Mouse (Mus musculus): ENCODE results near the gene Akip1. TPM values are rescaled to one million over a fixed set of nuclear protein-coding genes. Genes with fewer than 3 reads are reported as not detected.
A peak's percentile ranks its signal among the peaks of the same experiment; 100 is the strongest.

The Akip1 gene
- polyA plus RNA-seq, 1 experiment from 2014 or later = 22.2 TPM

GRCm38 (mm10) chr7:109722618-109723017, 19.1 kb downstream of the Akip1 start:
- Histone ChIP-seq H3K4me2 (replicated peaks; ENCODE audit: low read depth, low read length) (no peak overlapping the region), H3K4me1 (replicated peaks; ENCODE audit: control insufficient read depth, insufficient read depth, low read length) (no peaks in the 10 kb centered on the region), H3K27me3 (ENCODE audit: control insufficient read depth, insufficient read depth, low read length) (no peaks in the 10 kb centered on the region), H3K9ac (ENCODE audit: low read depth, low read length) (no peak overlapping the region), H3K9me3 (ENCODE audit: control insufficient read depth, low read length) (no peaks in the 10 kb centered on the region), H3K4me3 (ENCODE audit: low read depth, low read length) (no peak overlapping the region), H3K27ac (ENCODE audit: low read depth, low read length) (no peak overlapping the region), H3K36me3 (ENCODE audit: control insufficient read depth, insufficient read depth, low read length) (no peaks in the 10 kb centered on the region)
- ATAC-seq (ENCODE audit: low FRiP score) (no peak), DNase-seq (ENCODE audit: low spot score) (peak; percentile 22)
- 92% methylated on average over 2 of the region's 2 CpGs for WGBS

- H3K27me3 ChIP-seq (ENCODE audit: control insufficient read depth, insufficient read depth, low read length) = no peaks in the 10 kb centered on the region
- no peak for DNase-seq (ENCODE audit: low spot score)
- H3K27ac ChIP-seq (ENCODE audit: low read depth, low read length) = no peak overlapping the region
- ATAC-seq (ENCODE audit: low FRiP score) = no peak
- WGBS = 93% methylated on average over 8 of the region's 8 CpGs
- no peak overlapping the region for H3K4me2 ChIP-seq (replicated peaks; ENCODE audit: low read depth, low read length)
- no peaks in the 10 kb centered on the region for H3K9me3 ChIP-seq (ENCODE audit: control insufficient read depth, low read length)
- H3K4me3 ChIP-seq (ENCODE audit: low read depth, low read length) = no peak overlapping the region
- H3K9ac ChIP-seq (ENCODE audit: low read depth, low read length) = no peak overlapping the region
- H3K4me1 ChIP-seq (replicated peaks; ENCODE audit: control insufficient read depth, insufficient read depth, low read length) = no peaks in the 10 kb centered on the region
- no peaks in the 10 kb centered on the region for H3K36me3 ChIP-seq (ENCODE audit: control insufficient read depth, insufficient read depth, low read length)
These were observed 19.6 kb downstream of the Akip1 start for GRCm38 (mm10) chr7:109723114-109723513.

GRCm38 (mm10) chr7:109723697-109724096, 20.2 kb downstream of the Akip1 start, which contains the start of gene BC051019:
Gene BC051019, minus strand, starts transcription at chr7:109723850.
- no peak within 1 kb of the TSS for H3K9ac ChIP-seq (ENCODE audit: low read depth, low read length)
- WGBS = 92% methylated on average over 5 of the region's 5 CpGs

GRCm38 (mm10) chr7:109731626-109732025, 28.1 kb downstream of the Akip1 start, which contains the start of gene Ascl3:
Gene Ascl3, minus strand, starts transcription at chr7:109731726.
- DNase-seq (ENCODE audit: low spot score) (no peak), ATAC-seq (ENCODE audit: low FRiP score) (no peak)
- Histone ChIP-seq H3K4me1 (replicated peaks; ENCODE audit: control insufficient read depth, insufficient read depth, low read length) (no peaks in the 10 kb centered on the region), H3K4me3 (ENCODE audit: low read depth, low read length) (no peak within 1 kb of the TSS), H3K27me3 (ENCODE audit: control insufficient read depth, insufficient read depth, low read length) (no peaks in the 10 kb centered on the region), H3K36me3 (ENCODE audit: control insufficient read depth, insufficient read depth, low read length) (no peaks in the 10 kb centered on the region; the same call in 1 of the 2 replicates), H3K9me3 (ENCODE audit: control insufficient read depth, low read length) (no peaks in the 10 kb centered on the region), H3K27ac (ENCODE audit: low read depth, low read length) (no peak within 1 kb of the TSS), H3K4me2 (replicated peaks; ENCODE audit: low read depth, low read length) (no peak within 1 kb of the TSS), H3K9ac (ENCODE audit: low read depth, low read length) (no peak within 1 kb of the TSS)
- WGBS = 88% methylated on average over 5 of the region's 5 CpGs

More at GRCm38 (mm10) chr7:109723697-109724096, 20.2 kb downstream of the Akip1 start, which contains the start of gene BC051019:
- Histone ChIP-seq H3K4me2 (replicated peaks; ENCODE audit: low read depth, low read length) (no peak within 1 kb of the TSS), H3K27me3 (ENCODE audit: control insufficient read depth, insufficient read depth, low read length) (no peaks in the 10 kb centered on the region), H3K27ac (ENCODE audit: low read depth, low read length) (no peak within 1 kb of the TSS), H3K4me1 (replicated peaks; ENCODE audit: control insufficient read depth, insufficient read depth, low read length) (no peaks in the 10 kb centered on the region), H3K9me3 (ENCODE audit: control insufficient read depth, low read length) (no peaks in the 10 kb centered on the region), H3K36me3 (ENCODE audit: control insufficient read depth, insufficient read depth, low read length) (no peaks in the 10 kb centered on the region), H3K4me3 (ENCODE audit: low read depth, low read length) (no peak within 1 kb of the TSS)
- no peak for ATAC-seq (ENCODE audit: low FRiP score)
- DNase-seq (ENCODE audit: low spot score) = no peak

- WGBS = 93% methylated on average over 4 of the region's 4 CpGs
- H3K36me3 ChIP-seq (ENCODE audit: control insufficient read depth, insufficient read depth, low read length) = no peaks in the 10 kb centered on the region; the same call in 1 of the 2 replicates
- H3K4me1 ChIP-seq (replicated peaks; ENCODE audit: control insufficient read depth, insufficient read depth, low read length) = no peaks in the 10 kb centered on the region
- H3K4me2 ChIP-seq (replicated peaks; ENCODE audit: low read depth, low read length) = no peak overlapping the region
- ATAC-seq (ENCODE audit: low FRiP score) (no peak), DNase-seq (ENCODE audit: low spot score) (no peak)
- H3K27ac ChIP-seq (ENCODE audit: low read depth, low read length) = no peak overlapping the region
- no peaks in the 10 kb centered on the region for H3K27me3 ChIP-seq (ENCODE audit: control insufficient read depth, insufficient read depth, low read length)
- H3K9me3 ChIP-seq (ENCODE audit: control insufficient read depth, low read length) = no peaks in the 10 kb centered on the region
- no peak overlapping the region for H3K9ac ChIP-seq (ENCODE audit: low read depth, low read length)
- H3K4me3 ChIP-seq (ENCODE audit: low read depth, low read length) = no peak overlapping the region
These were observed 31.3 kb downstream of the Akip1 start for GRCm38 (mm10) chr7:109734806-109735205.

GRCm38 (mm10) chr7:109739822-109740370, 36.4 kb downstream of the Akip1 start:
- no peaks in the 10 kb centered on the region; the same call in 1 of the 2 replicates for H3K36me3 ChIP-seq (ENCODE audit: control insufficient read depth, insufficient read depth, low read length)
- no peaks in the 10 kb centered on the region for H3K27me3 ChIP-seq (ENCODE audit: control insufficient read depth, insufficient read depth, low read length)
- no peaks in the 10 kb centered on the region for H3K4me1 ChIP-seq (replicated peaks; ENCODE audit: control insufficient read depth, insufficient read depth, low read length)
- 87% methylated on average over 5 of the region's 5 CpGs for WGBS
- H3K9ac ChIP-seq (ENCODE audit: low read depth, low read length) = no peak overlapping the region
- H3K27ac ChIP-seq (ENCODE audit: low read depth, low read length) = no peak overlapping the region
- DNase-seq (ENCODE audit: low spot score) = no peak
- no peaks in the 10 kb centered on the region for H3K9me3 ChIP-seq (ENCODE audit: control insufficient read depth, low read length)
- no peak overlapping the region for H3K4me2 ChIP-seq (replicated peaks; ENCODE audit: low read depth, low read length)
- no peak for ATAC-seq (ENCODE audit: low FRiP score)
- no peak overlapping the region for H3K4me3 ChIP-seq (ENCODE audit: low read depth, low read length)

GRCm38 (mm10) chr7:109741060-109741459, 37.6 kb downstream of the Akip1 start:
- Histone ChIP-seq H3K27me3 (ENCODE audit: control insufficient read depth, insufficient read depth, low read length) (no peaks in the 10 kb centered on the region), H3K27ac (ENCODE audit: low read depth, low read length) (no peak overlapping the region), H3K4me2 (replicated peaks; ENCODE audit: low read depth, low read length) (no peak overlapping the region), H3K9ac (ENCODE audit: low read depth, low read length) (no peak overlapping the region), H3K9me3 (ENCODE audit: control insufficient read depth, low read length) (no peaks in the 10 kb centered on the region), H3K4me3 (ENCODE audit: low read depth, low read length) (no peak overlapping the region), H3K36me3 (ENCODE audit: control insufficient read depth, insufficient read depth, low read length) (no peaks in the 10 kb centered on the region; the same call in 1 of the 2 replicates), H3K4me1 (replicated peaks; ENCODE audit: control insufficient read depth, insufficient read depth, low read length) (no peaks in the 10 kb centered on the region)
- ATAC-seq (ENCODE audit: low FRiP score) (no peak), DNase-seq (ENCODE audit: low spot score) (no peak)
- 93% methylated on average over 1 of the region's 1 CpGs for WGBS

- no peaks in the 10 kb centered on the region for H3K27me3 ChIP-seq (ENCODE audit: control insufficient read depth, insufficient read depth, low read length)
- 88% methylated on average over 4 of the region's 4 CpGs for WGBS
- H3K27ac ChIP-seq (ENCODE audit: low read depth, low read length) = no peak overlapping the region
- ATAC-seq (ENCODE audit: low FRiP score) (no peak), DNase-seq (ENCODE audit: low spot score) (no peak)
- no peak overlapping the region for H3K4me2 ChIP-seq (replicated peaks; ENCODE audit: low read depth, low read length)
- no peaks in the 10 kb centered on the region; the same call in 1 of the 2 replicates for H3K36me3 ChIP-seq (ENCODE audit: control insufficient read depth, insufficient read depth, low read length)
- H3K9ac ChIP-seq (ENCODE audit: low read depth, low read length) = no peak overlapping the region
- no peaks in the 10 kb centered on the region for H3K9me3 ChIP-seq (ENCODE audit: control insufficient read depth, low read length)
- no peak overlapping the region for H3K4me3 ChIP-seq (ENCODE audit: low read depth, low read length)
- H3K4me1 ChIP-seq (replicated peaks; ENCODE audit: control insufficient read depth, insufficient read depth, low read length) = no peaks in the 10 kb centered on the region
These were observed 38.2 kb downstream of the Akip1 start for GRCm38 (mm10) chr7:109741703-109742102.

- Histone ChIP-seq H3K9me3 (ENCODE audit: control insufficient read depth, low read length) (no peaks in the 10 kb centered on the region), H3K4me3 (ENCODE audit: low read depth, low read length) (no peak overlapping the region), H3K4me1 (replicated peaks; ENCODE audit: control insufficient read depth, insufficient read depth, low read length) (no peaks in the 10 kb centered on the region), H3K27ac (ENCODE audit: low read depth, low read length) (no peak overlapping the region), H3K27me3 (ENCODE audit: control insufficient read depth, insufficient read depth, low read length) (no peaks in the 10 kb centered on the region), H3K4me2 (replicated peaks; ENCODE audit: low read depth, low read length) (no peak overlapping the region), H3K36me3 (ENCODE audit: control insufficient read depth, insufficient read depth, low read length) (no peaks in the 10 kb centered on the region), H3K9ac (ENCODE audit: low read depth, low read length) (no peak overlapping the region)
- WGBS = 45% methylated on average over 1 of the region's 1 CpGs
- ATAC-seq (ENCODE audit: low FRiP score) = no peak
- DNase-seq (ENCODE audit: low spot score) = no peak
These were observed 44.3 kb downstream of the Akip1 start for GRCm38 (mm10) chr7:109747747-109748146.
